Mouse (Mus musculus): ENCODE data around the gene Gm44503.

DNA sequence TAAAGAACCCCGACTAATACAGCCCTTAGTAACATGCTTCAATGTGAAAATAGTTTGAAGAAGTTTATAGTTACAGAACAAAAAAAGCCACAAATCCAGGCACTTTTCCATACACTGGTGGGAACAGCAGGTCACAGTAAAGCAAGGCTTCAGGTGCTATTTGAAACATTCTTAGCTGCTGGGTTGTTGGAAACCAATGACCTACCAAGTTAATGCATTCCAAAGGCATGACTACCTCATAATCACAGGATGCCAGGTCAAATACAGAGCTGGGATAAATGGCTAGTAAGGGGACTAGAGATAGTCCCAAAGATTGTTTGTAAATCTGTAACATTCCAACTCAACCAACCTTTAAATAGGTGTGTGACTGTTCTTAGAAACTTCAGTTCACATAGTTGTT lies 16.6 kb downstream of the Gm44503 start:
- TF ChIP-seq POLR2A (IDR thresholded peaks at IDR 0.05; ENCODE audit: low read depth, low read length) (no peak), CTCF (IDR thresholded peaks at IDR 0.05; ENCODE audit: extremely low read depth, insufficient read length, insufficient replicate concordance, low read depth, low read length) (no peak)

All from small intestine, adult 2 months (tissue).